Mouse (Mus musculus) cerebellum, adult 2 months (tissue): ENCODE data around the gene Amigo1. TPM values are rescaled to one million over a fixed set of nuclear protein-coding genes. Genes with fewer than 3 reads are reported as not detected.

ENCODE experiments used
- DNase-seq, 2 experiments: peaks; one replicate each; pipeline ENCODE4 v3.0.0; 2021
- H3K27ac ChIP-seq: fragments of 200-500 bp; 2 replicates; pipeline ENCODE4 v1.5.1; 2012; ENCODE audit warnings: low read length, control low read depth, inconsistent platforms; ENCODE audit not compliant: insufficient read depth
- H3K27me3 ChIP-seq: fragments of 200-500 bp; 2 replicates; pipeline ENCODE4 v1.6.1; 2012; ENCODE audit warnings: inconsistent platforms, mild to moderate bottlenecking, low read length, moderate library complexity; ENCODE audit not compliant: control insufficient read depth, insufficient read depth
- H3K4me1 ChIP-seq: fragments of 200-500 bp; 2 replicates; pipeline ENCODE4 v1.6.1; 2011; ENCODE audit warnings: low read length; ENCODE audit not compliant: control insufficient read depth, insufficient read depth
- H3K4me3 ChIP-seq: fragments of 200-500 bp; replicated peaks from 2 replicates; pipeline ENCODE3; 2011; ENCODE audit warnings: mild to moderate bottlenecking, low read depth, low read length, control low read depth; ENCODE audit not compliant: insufficient read depth
- CTCF ChIP-seq: fragments of 200-500 bp; IDR thresholded peaks from 2 replicates; pipeline ENCODE4 v1.5.1; 2011; ENCODE audit warnings: low read depth, mild to moderate bottlenecking, control low read depth, low read length, moderate library complexity, borderline replicate concordance; ENCODE audit not compliant: insufficient read depth
- POLR2A ChIP-seq: fragments of 200-500 bp; IDR thresholded peaks from 2 replicates; pipeline ENCODE4 v1.6.1; 2011; ENCODE audit warnings: low read length, control low read depth, borderline replicate concordance; ENCODE audit not compliant: insufficient read depth
- WGBS: fragments of 180-500 bp; shearing (Covaris S2); methylation state at CpG from one replicate; pipeline ENCODE4 v1.1.7; 2018; 5-methylcytosine and 5-hydroxymethylcytosine counted together
- polyA plus RNA-seq: library from polyadenylated mRNA; depleted of rRNA; stranded (reverse); fragments of >200 nt; gene quantifications from 2 replicates; pipeline ENCODE4 v1.2.3, GENCODE M21; 2012

Gene Amigo1
- polyA plus RNA-seq, 1 experiment: 50.8 TPM

DNA sequence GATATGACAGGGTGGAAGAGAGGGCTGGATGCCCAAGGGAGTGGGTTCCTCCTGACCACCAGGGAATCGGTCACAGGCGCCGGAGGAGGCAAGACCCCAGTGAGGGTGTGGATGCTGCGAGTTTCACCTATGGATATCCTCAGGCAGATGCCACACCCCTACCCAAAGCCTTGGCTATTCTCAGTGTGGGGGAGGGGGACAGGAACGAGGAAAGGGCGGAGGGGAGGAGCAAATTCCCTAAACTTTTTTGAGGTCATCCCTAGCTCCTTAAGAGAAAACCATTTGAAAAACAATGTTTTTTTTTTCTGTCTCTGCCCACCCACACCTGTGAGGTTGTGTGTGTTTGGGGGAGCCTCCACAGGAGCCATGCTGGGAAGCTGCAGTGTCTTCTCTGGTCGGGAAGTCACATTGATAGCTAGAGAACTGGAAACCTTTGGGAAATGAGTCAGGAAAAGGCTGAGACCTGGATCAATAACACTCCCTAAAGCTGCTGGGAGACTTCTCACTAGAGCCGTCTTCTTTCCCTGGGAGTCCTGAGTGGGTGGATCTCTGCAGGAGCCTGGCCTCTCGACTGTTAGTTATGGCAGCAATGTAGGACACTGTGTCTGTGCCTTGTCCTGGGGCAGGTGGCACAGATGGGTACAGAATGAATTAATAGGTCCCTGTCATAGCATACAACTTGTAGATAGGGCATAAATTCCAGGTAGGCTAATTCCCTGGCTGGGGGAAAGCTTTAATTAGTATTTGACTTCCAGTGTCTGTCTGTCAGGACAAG lies 2.8 kb downstream of the Amigo1 start:
- Histone ChIP-seq H3K27ac (0 out of 2 replicates have a peak overlapping the region, but pooled peaks have one; percentile 6), H3K4me1 (peaks cover 39% of the 10 kb centered on the region), H3K27me3 (no peaks in the 10 kb centered on the region), H3K4me3 (peak overlapping the region; percentile 4)
- no peak for TF ChIP-seq POLR2A
- TF ChIP-seq CTCF: no peak
- WGBS: 59% methylated on average over 9 of the region's 9 CpGs
- peak; percentile 57 to 70 for DNase-seq

DNA sequence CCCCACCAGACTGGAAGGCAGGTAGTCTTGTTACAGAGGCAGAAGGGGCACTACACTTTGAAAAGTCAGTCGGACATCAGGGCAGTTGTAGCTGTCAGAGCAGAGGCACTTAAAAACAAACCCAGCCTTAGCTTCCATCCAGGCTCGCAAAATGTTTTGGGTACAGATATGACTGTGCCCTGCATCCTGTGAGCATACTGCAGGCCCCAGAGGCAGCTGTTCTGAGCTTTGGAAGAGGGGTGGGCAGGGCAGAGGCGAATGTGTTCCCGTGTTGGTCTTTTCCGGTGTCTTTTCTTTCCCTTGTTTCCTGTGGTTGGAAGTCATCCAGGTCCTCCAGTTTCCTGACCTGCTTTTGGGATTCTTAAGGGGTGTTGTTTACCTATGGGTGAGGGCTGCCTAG lies 3.8 kb downstream of the Amigo1 start:
- peak in 1 of 2 experiments; percentile 25 for DNase-seq
- no peak for TF ChIP-seq POLR2A
- TF ChIP-seq CTCF: no peak
- H3K27me3 ChIP-seq: no peaks in the 10 kb centered on the region
- H3K27ac ChIP-seq: 0 out of 2 replicates have a peak overlapping the region, but pooled peaks have one; percentile 6
- peak overlapping the region; percentile 9 for H3K4me3 ChIP-seq
- WGBS: 38% methylated on average over 5 of the region's 5 CpGs
- peaks cover 41% of the 10 kb centered on the region for H3K4me1 ChIP-seq

DNA sequence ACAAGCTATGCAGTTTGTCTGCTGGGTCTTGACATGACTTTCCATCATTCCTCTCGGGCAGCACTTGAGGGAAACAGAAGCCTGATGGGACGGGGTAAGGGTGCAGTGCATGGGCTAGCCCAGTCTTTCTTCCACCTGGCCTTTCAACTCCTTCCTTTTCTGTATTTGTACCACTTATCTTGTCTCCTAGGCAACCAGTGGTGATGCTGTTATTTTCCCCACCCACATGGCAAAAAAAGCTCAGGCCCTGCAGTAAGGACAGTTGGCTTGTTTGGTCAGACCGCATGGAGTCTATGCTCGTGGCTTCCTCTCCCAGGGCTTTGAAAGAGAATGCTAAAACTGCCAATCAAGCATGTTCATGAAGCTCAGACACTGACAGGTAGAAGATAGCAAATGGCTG lies 7.6 kb downstream of the Amigo1 start:
- TF ChIP-seq CTCF: no peak
- no peak for TF ChIP-seq POLR2A
- WGBS: 71% methylated on average over 4 of the region's 4 CpGs
- DNase-seq: no peak
- Histone ChIP-seq H3K4me3 (no peak overlapping the region), H3K27me3 (no peaks in the 10 kb centered on the region), H3K4me1 (peaks cover 50% of the 10 kb centered on the region), H3K27ac (no peak overlapping the region)

DNA sequence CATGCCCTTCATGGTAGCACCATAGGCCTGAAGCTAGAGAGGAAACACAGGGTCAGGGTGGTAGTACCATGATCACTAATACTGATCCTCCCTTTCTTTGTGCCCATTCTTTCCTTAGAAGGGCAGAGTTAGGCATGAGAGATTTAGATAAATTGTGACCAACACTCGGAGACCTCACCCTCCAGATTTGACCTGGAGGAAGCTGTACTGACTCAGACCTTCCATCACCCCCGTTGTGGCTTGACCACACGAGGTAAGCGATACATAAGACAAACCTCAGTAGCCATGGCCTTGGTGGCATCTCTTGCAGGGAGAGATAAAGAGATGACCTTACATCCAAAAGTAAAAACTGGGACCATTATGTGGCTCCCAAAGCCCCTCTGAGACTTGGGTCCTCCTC lies 9.2 kb downstream of the Amigo1 start:
- H3K4me3 ChIP-seq: no peak overlapping the region
- no peaks in the 10 kb centered on the region for H3K27me3 ChIP-seq
- no peak for DNase-seq
- H3K27ac ChIP-seq: peak overlapping the region; percentile 92; the same call in 1 of the 2 replicates
- 89% methylated on average over 4 of the region's 4 CpGs for WGBS
- TF ChIP-seq CTCF: no peak
- TF ChIP-seq POLR2A: no peak
- peaks cover 42% of the 10 kb centered on the region for H3K4me1 ChIP-seq

DNA sequence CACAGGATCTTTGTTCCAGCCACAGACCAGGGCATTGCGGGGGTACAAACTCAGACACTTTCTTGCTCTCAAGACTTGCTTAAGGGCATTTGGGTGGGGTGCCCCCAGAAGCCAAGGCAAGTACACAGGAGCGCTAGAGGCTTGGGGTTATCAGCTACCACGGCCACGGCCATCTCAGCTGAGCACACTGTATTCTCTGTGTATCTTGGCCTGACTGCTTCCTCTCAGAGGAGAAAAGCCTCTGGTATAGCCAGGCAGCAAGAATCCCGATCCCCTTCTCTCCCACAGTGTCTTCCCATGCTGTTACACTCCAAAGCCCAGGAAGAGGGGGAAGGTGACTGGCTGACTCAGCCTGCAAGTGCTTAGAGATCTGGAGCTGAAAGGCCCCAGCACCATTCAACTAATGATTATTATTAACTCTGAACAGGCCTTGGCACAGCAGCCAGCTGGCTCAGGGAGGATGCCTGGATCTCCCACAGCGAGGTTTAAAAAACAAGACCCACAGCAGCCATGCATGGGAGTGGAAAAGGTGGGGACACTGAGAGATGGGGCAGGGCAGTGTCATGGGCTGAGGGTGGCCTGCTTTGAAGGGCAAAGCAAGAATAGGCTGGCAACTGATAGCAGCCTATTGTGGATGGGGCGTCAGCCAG lies 9.9 kb downstream of the Amigo1 start:
- WGBS: 29% methylated on average over 7 of the region's 7 CpGs
- H3K4me3 ChIP-seq: peak overlapping the region; percentile 32
- TF ChIP-seq POLR2A: no peak
- no peak for TF ChIP-seq CTCF
- peak; percentile 53 to 59 for DNase-seq
- H3K27ac ChIP-seq: peak overlapping the region; percentile 92
- H3K4me1 ChIP-seq: peaks cover 40% of the 10 kb centered on the region
- H3K27me3 ChIP-seq: no peaks in the 10 kb centered on the region

DNA sequence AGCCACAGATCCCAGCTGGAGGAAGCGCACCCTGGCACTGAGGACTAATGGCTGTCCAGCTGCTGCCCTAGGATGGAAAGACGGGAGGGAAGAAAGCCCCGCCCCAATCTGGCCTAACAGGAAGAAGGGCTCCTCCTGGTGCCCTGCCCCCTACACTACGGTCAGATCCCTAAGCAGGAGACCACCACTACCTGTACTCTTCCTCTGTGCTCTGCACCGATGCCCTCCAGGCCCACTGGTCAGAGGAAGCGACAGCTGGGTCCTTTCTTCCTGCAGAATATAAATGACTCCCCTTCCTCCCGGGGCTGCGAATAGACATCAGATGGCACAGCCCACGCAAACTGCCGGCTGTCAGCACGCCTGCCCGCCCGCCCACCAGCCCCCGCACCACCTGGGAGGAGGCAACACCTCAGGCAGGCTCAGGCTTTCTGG lies 10.9 kb downstream of the Amigo1 start:
- peak overlapping the region; percentile 51 for H3K4me3 ChIP-seq
- DNase-seq: peak; percentile 68 to 76
- WGBS: 15% methylated on average over 14 of the region's 14 CpGs

DNA sequence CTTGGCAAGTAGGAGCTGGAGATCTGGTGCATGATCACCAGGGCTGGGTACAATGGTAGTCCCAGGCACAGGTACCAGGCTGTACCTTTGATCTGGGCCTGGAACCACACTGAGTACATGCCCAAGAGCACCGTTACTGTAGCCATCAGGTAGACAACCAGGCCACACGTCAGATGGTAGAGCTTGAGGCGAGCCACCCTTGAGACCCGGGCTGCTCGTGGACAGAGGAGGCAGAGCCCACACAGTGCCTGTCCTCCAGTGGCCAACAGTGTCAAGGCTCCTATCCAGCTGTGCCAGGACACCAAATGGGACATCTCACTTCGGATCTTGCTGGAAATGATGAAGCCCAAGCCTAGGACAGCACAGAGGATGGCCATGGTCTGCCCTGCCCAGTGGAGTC lies 13.1 kb downstream of the Amigo1 start:
- Histone ChIP-seq H3K27me3 (no peaks in the 10 kb centered on the region), H3K4me3 (no peak overlapping the region), H3K4me1 (peaks cover 54% of the 10 kb centered on the region), H3K27ac (no peak overlapping the region)
- 88% methylated on average over 6 of the region's 6 CpGs for WGBS
- TF ChIP-seq POLR2A (no peak), CTCF (no peak)
- peak in 1 of 2 experiments; percentile 17 for DNase-seq

More for the DNA sequence above, 10.9 kb downstream of the Amigo1 start:
- TF ChIP-seq POLR2A (0 out of 2 replicates have a peak, but pooled peaks have one; percentile 32), CTCF (no peak)
- peak overlapping the region; percentile 92 for H3K27ac ChIP-seq
- H3K27me3 ChIP-seq: no peaks in the 10 kb centered on the region
- peaks cover 49% of the 10 kb centered on the region for H3K4me1 ChIP-seq
